Mouse (Mus musculus) forebrain, embryonic 14.5 days (tissue): Measurements from ENCODE around the gene Calr3. TPM values are rescaled to one million over a fixed set of nuclear protein-coding genes. Genes with fewer than 3 reads are reported as not detected.

Source experiments
- ATAC-seq: fragments of 200-750 bp; cut with Nextera tagmentation; 2 replicates; pipeline ENCODE4 v1.8.0; 2017; ENCODE audit warnings: mild to moderate bottlenecking, moderate library complexity
- DNase-seq: peaks from one replicate; pipeline ENCODE4 v3.0.0-alpha.2; 2015; ENCODE audit warnings: low spot score
- H3K27ac ChIP-seq: fragments of 300-500 bp; sonication (generic); 2 replicates; pipeline ENCODE4 v1.5.1; 2014; ENCODE audit warnings: low read depth, mild to moderate bottlenecking, control low read depth, low read length, moderate library complexity
- H3K27me3 ChIP-seq: fragments of 300-500 bp; sonication (generic); replicated peaks from 2 replicates; pipeline ENCODE4 v1.6.1; 2014; ENCODE audit warnings: low read length, control low read depth, mixed read lengths; ENCODE audit not compliant: control insufficient read depth, insufficient read depth
- H3K36me3 ChIP-seq: fragments of 300-500 bp; sonication (generic); 2 replicates; pipeline ENCODE4 v1.6.1; 2014; ENCODE audit warnings: low read length, control low read depth; ENCODE audit not compliant: control insufficient read depth, insufficient read depth
- H3K4me1 ChIP-seq: fragments of 300-500 bp; sonication (generic); 2 replicates; pipeline ENCODE4 v1.6.1; 2014; ENCODE audit warnings: antibody characterized with exemption, low read length, control low read depth; ENCODE audit not compliant: control insufficient read depth, insufficient read depth
- H3K4me2 ChIP-seq: fragments of 300-500 bp; sonication (generic); 2 replicates; pipeline ENCODE4 v1.6.1; 2014; ENCODE audit warnings: mild to moderate bottlenecking, control low read depth, low read length
- H3K4me3 ChIP-seq: fragments of 300-500 bp; sonication (generic); 2 replicates; pipeline ENCODE4 v1.5.1; 2014; ENCODE audit warnings: low read depth, low read length, control low read depth
- H3K9ac ChIP-seq: fragments of 300-500 bp; sonication (generic); 2 replicates; pipeline ENCODE4 v1.6.1; 2014; ENCODE audit warnings: mild to moderate bottlenecking, low read length, control low read depth, moderate library complexity
- H3K9me3 ChIP-seq: fragments of 300-500 bp; sonication (generic); replicated peaks from 2 replicates; pipeline ENCODE4 v1.6.1; 2016; ENCODE audit warnings: low read length, control low read depth, mixed read lengths; ENCODE audit not compliant: control insufficient read depth
- WGBS: fragments of 180-500 bp; shearing (Covaris S2); extraction: QIAGEN DNeasy Blood & Tissue Kit; methylation state at CpG from one replicate; pipeline ENCODE4 v1.1.7; 2014; 5-methylcytosine and 5-hydroxymethylcytosine counted together
- microRNA-seq: library from miRNA; unstranded; fragments of <30 nt; microRNA quantifications from one replicate; pipeline ENCODE4, GENCODE M21; 2016
- polyA plus RNA-seq: library from polyadenylated mRNA; unstranded; fragments of >200 nt; fragmentation: Nextera tagmentation; extraction: Ambion mirVana; gene quantifications from 2 replicates; pipeline ENCODE4 v1.2.1, GENCODE M21; 2014

Gene Calr3
- polyA plus RNA-seq, 1 experiment from 2014 or later = 1.0 TPM

GRCm38 (mm10) chr8:72401381-72401780 is 42.3 kb downstream of the Calr3 start:
- H3K27me3 ChIP-seq = no peaks in the 10 kb centered on the region
- no peak overlapping the region for H3K27ac ChIP-seq
- peaks cover 35% of the 10 kb centered on the region for H3K36me3 ChIP-seq
- WGBS = 83% methylated on average over 1 of the region's 1 CpGs
- ATAC-seq = no peak
- no peak overlapping the region for H3K4me2 ChIP-seq
- no peaks in the 10 kb centered on the region for H3K4me1 ChIP-seq
- DNase-seq = no peak
- H3K4me3 ChIP-seq = no peak overlapping the region
- no peak overlapping the region for H3K9ac ChIP-seq
- H3K9me3 ChIP-seq = no peaks in the 10 kb centered on the region

- no peaks in the 10 kb centered on the region for H3K27me3 ChIP-seq
- WGBS = 98% methylated on average over 2 of the region's 2 CpGs
- H3K27ac ChIP-seq = no peak overlapping the region
- no peak for DNase-seq
- H3K9me3 ChIP-seq = no peaks in the 10 kb centered on the region
- H3K36me3 ChIP-seq = peaks cover 99% of the 10 kb centered on the region
- H3K4me3 ChIP-seq = no peak overlapping the region
- ATAC-seq = no peak
- H3K4me2 ChIP-seq = no peak overlapping the region
- H3K9ac ChIP-seq = no peak overlapping the region
- no peaks in the 10 kb centered on the region for H3K4me1 ChIP-seq
These were observed 57.9 kb downstream of the Calr3 start for GRCm38 (mm10) chr8:72385737-72386136.

- Histone ChIP-seq H3K4me2 (no peak overlapping the region), H3K4me3 (no peak overlapping the region), H3K27ac (no peak overlapping the region), H3K36me3 (peaks cover 100% of the 10 kb centered on the region), H3K9ac (no peak overlapping the region), H3K27me3 (no peaks in the 10 kb centered on the region), H3K9me3 (no peaks in the 10 kb centered on the region), H3K4me1 (no peaks in the 10 kb centered on the region)
- WGBS = 59% methylated on average over 5 of the region's 5 CpGs
- ATAC-seq (no peak), DNase-seq (peak; percentile 5)
These were observed 61.3 kb downstream of the Calr3 start for GRCm38 (mm10) chr8:72382395-72382794.

GRCm38 (mm10) chr8:72380656-72381055 is 63.0 kb downstream of the Calr3 start:
- DNase-seq = no peak
- WGBS = 88% methylated on average over 8 of the region's 8 CpGs
- H3K36me3 ChIP-seq = peaks cover 98% of the 10 kb centered on the region

GRCm38 (mm10) chr8:72376900-72377299 is 66.8 kb downstream of the Calr3 start:
- Histone ChIP-seq H3K27ac (no peak overlapping the region), H3K4me3 (no peak overlapping the region), H3K4me1 (no peaks in the 10 kb centered on the region), H3K27me3 (no peaks in the 10 kb centered on the region), H3K9ac (no peak overlapping the region), H3K36me3 (peaks cover 96% of the 10 kb centered on the region), H3K9me3 (no peaks in the 10 kb centered on the region), H3K4me2 (no peak overlapping the region)
- WGBS = 95% methylated on average over 2 of the region's 2 CpGs
- ATAC-seq (no peak), DNase-seq (no peak)

More at GRCm38 (mm10) chr8:72380656-72381055, 63.0 kb downstream of the Calr3 start:
- Histone ChIP-seq H3K9ac (no peak overlapping the region), H3K9me3 (no peaks in the 10 kb centered on the region), H3K4me1 (no peaks in the 10 kb centered on the region), H3K27me3 (no peaks in the 10 kb centered on the region), H3K4me2 (no peak overlapping the region), H3K4me3 (no peak overlapping the region), H3K27ac (no peak overlapping the region)
- ATAC-seq = no peak

GRCm38 (mm10) chr8:72376309-72376708 is 67.4 kb downstream of the Calr3 start:
- H3K4me1 ChIP-seq = no peaks in the 10 kb centered on the region
- no peak for DNase-seq
- H3K4me2 ChIP-seq = no peak overlapping the region
- H3K36me3 ChIP-seq = peaks cover 96% of the 10 kb centered on the region
- no peak for ATAC-seq
- no peak overlapping the region for H3K4me3 ChIP-seq
- WGBS = 98% methylated on average over 4 of the region's 5 CpGs
- no peak overlapping the region for H3K27ac ChIP-seq
- no peaks in the 10 kb centered on the region for H3K27me3 ChIP-seq
- H3K9ac ChIP-seq = no peak overlapping the region
- H3K9me3 ChIP-seq = no peaks in the 10 kb centered on the region

- H3K9me3 ChIP-seq = no peaks in the 10 kb centered on the region
- no peak overlapping the region for H3K4me2 ChIP-seq
- no peaks in the 10 kb centered on the region for H3K27me3 ChIP-seq
- no peak overlapping the region for H3K9ac ChIP-seq
- H3K36me3 ChIP-seq = peaks cover 95% of the 10 kb centered on the region
- DNase-seq (no peak), ATAC-seq (no peak)
- H3K27ac ChIP-seq = no peak overlapping the region
- H3K4me3 ChIP-seq = no peak overlapping the region
- no peaks in the 10 kb centered on the region for H3K4me1 ChIP-seq
- 89% methylated on average over 5 of the region's 5 CpGs for WGBS
These were observed 68.5 kb downstream of the Calr3 start for GRCm38 (mm10) chr8:72375161-72375560.

Small RNAs within 50 kb of the gene (microRNA-seq; reads per million reads assigned to microRNA genes)
- 0.93 reads per million for gene Mir7068

Other genes starting within 250 kb of the Calr3 start
- not detected in 2 replicates for gene Cib3, start 231.0 kb downstream of the Calr3 start, polyA plus RNA-seq
- gene Gm11034, start 230.2 kb downstream of the Calr3 start, polyA plus RNA-seq = not detected in 2 replicates
- gene Fam32a, start 224.1 kb downstream of the Calr3 start, polyA plus RNA-seq = 87.4 and 92.9 TPM in 2 replicates
- 214 TPM in 2 replicates for gene Ap1m1, start 203.9 kb downstream of the Calr3 start, polyA plus RNA-seq
- 24.8 and 31.0 TPM in 2 replicates for gene Gm10282, start 138.6 kb downstream of the Calr3 start, polyA plus RNA-seq
- gene Klf2, start 124.8 kb downstream of the Calr3 start, polyA plus RNA-seq = 3.7 and 4.2 TPM in 2 replicates
- gene Eps15l1, start 22.4 kb downstream of the Calr3 start, polyA plus RNA-seq = 57.8 and 65.5 TPM in 2 replicates
- 14.8 and 17.1 TPM in 2 replicates for gene 1700030K09Rik, start within 50 bp of the Calr3 start, polyA plus RNA-seq
- gene Cherp, start 31.4 kb upstream of the Calr3 start, polyA plus RNA-seq = 33.2 and 42.6 TPM in 2 replicates
- gene Slc35e1, start 48.7 kb upstream of the Calr3 start, polyA plus RNA-seq = 5.8 and 6.6 TPM in 2 replicates
- 11.8 and 14.7 TPM in 2 replicates for gene Med26, start 104.4 kb upstream of the Calr3 start, polyA plus RNA-seq
- gene Smim7, start 127.2 kb upstream of the Calr3 start, polyA plus RNA-seq = 103 and 108 TPM in 2 replicates
- 16.2 and 18.8 TPM in 2 replicates for gene Tmem38a, start 128.2 kb upstream of the Calr3 start, polyA plus RNA-seq
- 0.81 and 1.3 TPM in 2 replicates for gene Nwd1, start 202.8 kb upstream of the Calr3 start, polyA plus RNA-seq